Mouse (Mus musculus): ENCODE measurements at regions not wholly inside any gene's neighbourhood (a gene's known extent, or its start where the extent isn't known, plus 50 kb on each side); places are given as distances from the start of the nearest gene placed in this dataset.

DNA sequence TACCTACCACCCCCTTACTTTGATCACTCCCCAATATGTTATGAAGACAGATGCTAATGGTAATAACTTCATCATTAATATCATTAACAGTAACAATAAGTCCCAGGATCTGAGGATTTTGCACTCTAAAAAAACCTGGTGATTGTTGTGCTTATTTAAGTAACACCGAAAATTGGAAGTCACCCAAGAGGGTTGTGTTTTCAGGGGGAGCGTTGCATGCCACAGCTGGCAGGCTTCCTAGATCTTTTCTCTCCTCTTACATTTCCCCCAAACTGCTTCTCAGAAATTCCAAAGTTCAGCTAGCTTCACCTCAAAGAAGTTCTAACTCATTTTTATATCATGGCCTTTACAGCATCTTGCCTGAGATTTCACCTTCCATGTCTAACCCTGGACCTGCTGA is 444.3 kb downstream of the Gm826 start:
- no peak for DNase-seq

DNA sequence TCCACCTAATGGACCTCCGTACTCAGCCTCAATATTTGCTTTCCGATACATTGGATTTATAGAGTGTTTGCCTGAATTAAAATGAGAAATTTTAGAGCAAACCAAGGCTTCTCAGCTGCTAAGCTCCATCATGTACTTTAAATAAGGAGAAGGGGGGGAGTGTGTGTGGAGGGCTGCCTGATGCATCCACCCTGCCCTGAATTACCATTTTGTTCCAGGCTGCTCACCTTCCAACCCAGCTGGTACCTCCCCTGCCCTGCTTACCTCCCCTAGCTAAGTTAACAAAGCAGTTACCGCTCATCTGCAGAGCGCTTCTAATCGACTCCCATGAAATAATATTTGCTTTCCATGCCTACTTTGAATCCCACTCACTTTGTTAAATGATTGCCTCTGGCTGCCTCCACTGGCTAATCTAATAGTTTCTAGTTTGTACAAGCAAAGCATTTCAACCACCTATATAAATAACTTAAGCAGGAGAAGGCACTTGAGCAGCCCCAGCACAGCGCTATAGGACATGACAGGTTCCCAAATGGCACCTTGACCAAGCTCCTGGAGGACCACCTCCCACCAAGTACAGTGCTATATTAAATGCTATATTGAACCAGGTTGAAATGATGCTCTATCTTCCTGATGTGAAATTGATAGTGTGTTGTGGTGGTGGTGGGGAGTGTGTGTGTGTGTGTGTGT is 449.0 kb downstream of the Gm826 start:
- no peak for DNase-seq

DNA sequence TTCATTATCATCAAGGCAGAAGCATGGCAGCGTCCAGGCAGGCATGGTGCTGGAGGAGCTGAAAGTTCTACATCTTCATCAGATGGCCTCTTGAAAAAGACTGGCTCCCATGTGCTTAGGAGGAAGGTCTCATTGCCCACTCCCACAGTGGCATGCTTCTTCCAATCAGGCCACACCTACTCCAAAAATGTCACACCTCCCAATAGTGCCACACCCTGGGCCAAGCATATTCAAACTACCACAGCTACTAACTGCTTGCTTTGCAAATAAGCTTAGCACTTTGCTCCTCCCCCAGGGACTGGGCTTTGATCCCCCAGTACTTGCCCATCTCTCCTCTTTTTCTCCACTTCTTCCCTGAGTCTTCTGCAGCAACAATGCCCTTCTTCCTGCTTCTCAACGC is 467.0 kb downstream of the Gm826 start:
- no peak for DNase-seq

DNA sequence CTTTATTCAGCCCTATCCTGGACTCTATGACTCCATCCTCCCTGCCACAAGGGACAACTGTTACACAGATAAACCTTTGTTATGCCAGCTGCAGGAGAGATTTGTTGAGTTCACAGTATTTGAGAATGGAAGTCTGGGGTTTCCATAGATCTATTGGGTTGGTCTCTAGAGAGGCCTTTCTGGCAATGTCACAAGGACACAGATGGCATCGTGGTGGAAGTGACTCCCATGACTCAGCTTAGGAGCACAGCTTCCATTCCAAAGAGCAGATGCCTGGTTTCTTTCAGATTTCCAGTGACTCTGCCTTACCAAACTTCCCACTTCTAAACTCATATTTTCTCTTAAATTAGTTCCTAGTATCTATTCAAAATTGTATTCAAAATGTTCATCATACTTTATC is 467.6 kb downstream of the Gm826 start:
- peak; percentile 90 for DNase-seq

DNA sequence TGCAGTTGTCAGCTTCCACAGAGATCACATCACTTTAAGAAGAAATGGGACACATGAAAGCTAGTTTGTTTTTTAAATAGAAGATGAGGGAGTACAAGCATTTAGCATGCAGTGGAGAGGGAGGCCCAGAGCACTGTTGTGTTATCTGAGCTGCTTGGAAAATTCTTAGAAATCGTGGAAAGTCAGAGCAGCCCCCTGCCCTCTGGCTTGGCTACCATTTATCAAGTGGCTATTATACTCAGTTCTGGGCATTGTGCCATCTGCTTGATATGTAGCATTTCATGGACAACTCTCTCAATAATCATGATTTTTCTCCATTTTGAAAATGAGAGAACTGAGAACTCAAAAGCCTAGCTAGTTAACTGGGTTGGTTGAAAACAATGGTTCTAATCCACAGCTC is 470.8 kb downstream of the Gm826 start:
- no peak for DNase-seq

DNA sequence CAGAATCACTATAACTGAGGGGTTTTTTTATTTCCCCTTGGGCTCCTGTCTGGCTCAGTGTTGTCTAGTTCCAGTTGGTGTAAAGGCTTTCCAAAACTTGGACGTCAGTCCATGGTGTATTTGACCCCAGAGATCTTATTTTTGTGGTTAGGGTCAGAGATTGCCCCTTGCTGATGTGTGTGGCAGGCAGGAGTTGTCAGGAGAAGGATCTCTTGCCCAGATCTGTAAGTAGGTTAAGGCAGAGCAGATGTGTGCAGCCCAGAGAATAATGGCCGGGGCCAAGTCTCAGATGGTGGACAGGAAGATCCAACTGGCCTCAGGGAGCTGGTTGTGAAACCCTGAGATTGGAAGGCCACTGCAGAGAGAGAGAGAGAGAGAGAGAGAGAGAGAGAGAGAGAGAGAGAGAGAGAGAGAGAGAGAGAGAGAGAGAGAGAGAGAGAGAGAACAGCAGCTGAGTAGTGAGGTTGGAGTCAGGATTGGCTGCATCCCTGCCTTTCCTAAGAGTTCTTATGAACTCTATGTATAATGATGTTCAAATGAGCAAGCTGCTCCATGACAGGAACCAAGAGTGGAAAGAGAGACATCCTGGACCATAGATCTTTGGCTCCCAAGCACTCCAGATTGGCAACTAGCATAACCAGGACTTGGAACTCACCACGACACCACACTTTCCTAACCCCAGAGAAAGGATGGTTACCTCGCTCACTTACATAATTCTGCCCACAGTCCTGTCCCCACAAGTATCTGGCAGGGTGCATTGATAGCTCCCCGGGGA is 479.9 kb downstream of the Gm826 start:
- DNase-seq = peak; percentile 98

DNA sequence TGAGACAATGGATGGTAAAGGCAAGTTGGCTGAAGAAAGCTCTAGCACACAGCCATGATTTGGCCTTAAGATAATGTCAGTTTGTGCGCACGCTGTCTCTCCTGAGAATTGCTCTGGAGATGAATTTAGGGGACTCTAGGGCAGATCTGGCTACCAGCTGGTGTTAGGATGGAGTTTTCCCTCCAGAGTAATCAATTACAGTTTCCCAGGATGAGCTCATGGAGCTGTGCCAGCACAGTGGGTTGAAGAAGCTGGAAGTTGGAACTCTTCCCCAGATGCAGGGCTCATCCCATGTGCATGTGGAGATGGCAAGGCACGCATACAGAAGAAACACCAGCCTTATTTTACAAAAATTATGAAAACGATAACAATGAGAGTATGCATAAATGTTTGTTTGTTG is 481.0 kb downstream of the Gm826 start:
- peak; percentile 88 for DNase-seq

DNA sequence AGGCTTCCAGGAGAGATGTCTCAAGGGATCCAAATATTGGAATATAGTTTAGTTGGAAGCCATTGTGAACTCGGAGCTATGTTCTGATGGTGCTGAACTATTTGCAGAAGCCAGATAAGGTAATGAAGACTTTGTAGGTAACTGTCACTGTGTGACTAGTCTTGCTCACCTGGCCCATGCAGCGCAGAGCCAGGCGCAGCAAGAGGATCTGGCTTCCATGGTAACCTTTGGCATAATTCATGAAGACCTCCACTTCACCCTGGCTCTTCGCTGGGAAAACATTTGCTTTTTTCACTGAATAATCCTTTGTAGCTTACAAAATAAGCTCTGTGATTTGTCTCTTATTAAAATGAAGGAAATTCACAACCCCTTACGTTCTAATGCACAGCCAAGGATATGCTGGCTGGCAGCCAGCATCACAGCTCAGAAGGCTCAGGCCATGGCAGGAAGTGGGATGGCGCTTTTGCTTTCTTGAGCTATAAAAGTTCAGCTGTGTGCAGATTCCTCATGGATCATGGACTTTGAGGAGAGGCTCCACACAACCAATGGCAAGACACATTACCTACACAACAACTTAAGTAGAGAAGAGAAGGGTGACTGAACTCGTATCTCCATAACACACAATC is 501.4 kb downstream of the Gm826 start:
- DNase-seq = no peak

DNA sequence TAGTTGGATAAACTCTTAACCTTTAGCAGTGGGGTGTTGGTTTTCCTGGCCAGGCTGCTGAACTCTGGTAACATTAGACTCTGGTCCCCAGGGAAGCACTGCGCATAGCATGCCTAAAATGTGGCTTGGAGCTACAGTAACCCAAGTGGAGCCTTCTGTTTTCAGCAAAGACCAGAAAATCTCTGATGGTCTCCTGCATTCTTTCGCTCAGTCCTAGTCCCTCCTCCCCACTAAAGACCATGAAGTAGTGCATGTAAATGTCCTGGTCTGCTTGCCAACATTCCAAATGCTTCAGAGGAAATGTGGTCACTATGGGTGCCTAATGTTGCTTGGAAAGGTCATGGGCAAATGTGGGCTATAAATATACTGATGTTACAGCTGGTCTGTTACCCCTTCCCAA is 507.5 kb downstream of the Gm826 start:
- peak; percentile 94 for DNase-seq

DNA sequence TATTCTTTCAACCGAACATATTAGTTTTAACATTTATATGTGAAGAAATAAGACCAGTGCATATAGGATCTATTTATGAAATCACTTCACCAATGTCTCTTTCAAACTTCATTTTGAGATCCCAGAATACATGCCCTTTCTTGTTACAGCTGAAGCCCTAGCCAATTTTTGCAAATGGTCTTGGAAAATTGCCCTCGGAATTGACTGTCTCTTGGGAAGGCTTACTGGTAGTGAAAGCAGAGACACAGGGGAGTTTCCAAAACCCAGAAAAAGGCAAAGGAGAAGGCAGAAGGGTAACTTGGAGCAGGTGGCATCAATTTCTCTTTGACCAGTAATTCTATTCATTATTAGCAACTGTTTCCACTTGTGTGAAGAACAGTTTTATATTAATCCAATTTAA is 515.4 kb downstream of the Gm826 start:
- DNase-seq = no peak

DNA sequence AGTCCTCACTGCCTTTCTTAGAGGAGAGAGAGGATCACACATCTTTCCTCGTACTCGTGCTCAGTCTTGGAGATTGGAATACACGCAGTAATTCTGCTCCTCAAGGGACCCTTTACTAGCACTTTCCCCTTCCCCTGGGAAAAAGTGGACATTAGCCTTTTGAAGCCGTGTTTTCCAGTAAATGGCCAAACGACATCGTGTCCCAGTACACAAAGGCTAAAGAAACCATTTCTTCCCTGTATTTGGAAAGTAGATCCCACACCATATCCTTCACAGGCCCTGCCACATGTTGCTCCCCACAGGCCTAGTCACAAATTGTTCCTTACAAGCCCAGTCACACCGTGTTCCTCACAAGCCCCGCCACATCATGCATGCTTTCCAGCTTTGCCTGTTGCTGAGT is 517.6 kb downstream of the Gm826 start:
- DNase-seq = peak; percentile 90

Data from heart, adult 11 months (tissue).